Mouse (Mus musculus): ENCODE measurements around the gene Car11. TPM values are rescaled to one million over a fixed set of nuclear protein-coding genes. Genes with fewer than 3 reads are reported as not detected.
A peak's percentile ranks its signal among the peaks of the same experiment; 100 is the strongest.

Gene Car11
- polyA plus RNA-seq, 1 experiment from 2014 or later = 5.1 TPM

- 91% methylated on average over 21 of the region's 21 CpGs for WGBS
Observed at GRCm38 (mm10) chr7:45712022-45712757, 12.5 kb downstream of the Car11 start.

GRCm38 (mm10) chr7:45713396-45713795 is 13.8 kb downstream of the Car11 start:
- H3K27me3 ChIP-seq = no peaks in the 10 kb centered on the region
- no peak for ATAC-seq (replicated peaks; ENCODE audit: insufficient number of reproducible peaks, insufficient read depth, low FRiP score, low read depth)
- H3K9me3 ChIP-seq (replicated peaks) = no peaks in the 10 kb centered on the region
- H3K4me3 ChIP-seq = no peak overlapping the region
- no peak overlapping the region for H3K9ac ChIP-seq
- no peak overlapping the region for H3K27ac ChIP-seq
- H3K4me2 ChIP-seq = no peak overlapping the region
- WGBS = 95% methylated on average over 16 of the region's 16 CpGs
- H3K36me3 ChIP-seq = peaks cover 32% of the 10 kb centered on the region
- peaks cover 36% of the 10 kb centered on the region for H3K4me1 ChIP-seq (replicated peaks)

More at GRCm38 (mm10) chr7:45712022-45712757, 12.5 kb downstream of the Car11 start:
- Histone ChIP-seq H3K4me1 (replicated peaks) (peaks cover 48% of the 10 kb centered on the region), H3K27ac (no peak overlapping the region), H3K9me3 (replicated peaks) (no peaks in the 10 kb centered on the region), H3K9ac (no peak overlapping the region), H3K4me2 (no peak overlapping the region), H3K27me3 (no peaks in the 10 kb centered on the region), H3K4me3 (no peak overlapping the region), H3K36me3 (peaks cover 32% of the 10 kb centered on the region)
- no peak for ATAC-seq (replicated peaks; ENCODE audit: insufficient number of reproducible peaks, insufficient read depth, low FRiP score, low read depth)

- Histone ChIP-seq H3K27me3 (no peaks in the 10 kb centered on the region), H3K27ac (no peak overlapping the region), H3K4me2 (peak overlapping the region; percentile 80), H3K9me3 (replicated peaks) (no peaks in the 10 kb centered on the region), H3K4me3 (peak overlapping the region; percentile 69), H3K4me1 (replicated peaks) (peaks cover 35% of the 10 kb centered on the region), H3K36me3 (peaks cover 32% of the 10 kb centered on the region), H3K9ac (peak overlapping the region; percentile 63)
- ATAC-seq (replicated peaks; ENCODE audit: insufficient number of reproducible peaks, insufficient read depth, low FRiP score, low read depth) = no peak
- 79% methylated on average over 6 of the region's 6 CpGs for WGBS
Observed at GRCm38 (mm10) chr7:45713881-45714520, 14.4 kb downstream of the Car11 start.

GRCm38 (mm10) chr7:45714630-45715089 is 15.0 kb downstream of the Car11 start:
- Histone ChIP-seq H3K36me3 (peaks cover 31% of the 10 kb centered on the region), H3K27ac (0 out of 2 replicates have a peak overlapping the region, but pooled peaks have one; percentile 10), H3K27me3 (no peaks in the 10 kb centered on the region), H3K9me3 (replicated peaks) (no peaks in the 10 kb centered on the region), H3K4me1 (replicated peaks) (peaks cover 40% of the 10 kb centered on the region), H3K9ac (peak overlapping the region; percentile 63), H3K4me3 (peak overlapping the region; percentile 69), H3K4me2 (peak overlapping the region; percentile 80)
- 9% methylated on average over 14 of the region's 14 CpGs for WGBS
- ATAC-seq (replicated peaks; ENCODE audit: insufficient number of reproducible peaks, insufficient read depth, low FRiP score, low read depth) = peak; percentile 15

- H3K9me3 ChIP-seq (replicated peaks) = no peaks in the 10 kb centered on the region
- H3K4me1 ChIP-seq (replicated peaks) = peaks cover 43% of the 10 kb centered on the region
- H3K4me3 ChIP-seq = peak within 1 kb of the TSS; percentile 69
- peak; percentile 86 for ATAC-seq (replicated peaks; ENCODE audit: insufficient number of reproducible peaks, insufficient read depth, low FRiP score, low read depth)
- peak within 1 kb of the TSS; percentile 80 for H3K4me2 ChIP-seq
- peak within 1 kb of the TSS; percentile 44 for H3K27ac ChIP-seq
- no peaks in the 10 kb centered on the region for H3K27me3 ChIP-seq
- peaks cover 35% of the 10 kb centered on the region for H3K36me3 ChIP-seq
- peak within 1 kb of the TSS; percentile 63 for H3K9ac ChIP-seq
- 6% methylated on average over 34 of the region's 34 CpGs for WGBS
Observed at GRCm38 (mm10) chr7:45715090-45715708, 15.6 kb downstream of the Car11 start, which contains the start of gene Rpl18. TSS of gene Rpl18 (plus strand) at chr7:45715457.

- ATAC-seq (replicated peaks; ENCODE audit: insufficient number of reproducible peaks, insufficient read depth, low FRiP score, low read depth) = no peak
- H3K4me2 ChIP-seq = peak overlapping the region; percentile 80
- WGBS = 75% methylated on average over 19 of the region's 19 CpGs
- no peaks in the 10 kb centered on the region for H3K9me3 ChIP-seq (replicated peaks)
- H3K4me3 ChIP-seq = peak overlapping the region; percentile 69
- H3K27me3 ChIP-seq = no peaks in the 10 kb centered on the region
- peak overlapping the region; percentile 44 for H3K27ac ChIP-seq
- peaks cover 37% of the 10 kb centered on the region for H3K36me3 ChIP-seq
- H3K9ac ChIP-seq = peak overlapping the region; percentile 3; the same call in 1 of the 2 replicates
- peaks cover 43% of the 10 kb centered on the region for H3K4me1 ChIP-seq (replicated peaks)
Observed at GRCm38 (mm10) chr7:45715741-45716459, 16.3 kb downstream of the Car11 start.

- Histone ChIP-seq H3K9ac (peak overlapping the region; percentile 86; the same call in 1 of the 2 replicates), H3K4me2 (peak overlapping the region; percentile 80), H3K36me3 (peaks cover 36% of the 10 kb centered on the region), H3K9me3 (replicated peaks) (no peaks in the 10 kb centered on the region), H3K4me3 (peak overlapping the region; percentile 69), H3K27me3 (no peaks in the 10 kb centered on the region), H3K27ac (0 out of 2 replicates have a peak overlapping the region, but pooled peaks have one; percentile 89), H3K4me1 (replicated peaks) (peaks cover 43% of the 10 kb centered on the region)
- ATAC-seq (replicated peaks; ENCODE audit: insufficient number of reproducible peaks, insufficient read depth, low FRiP score, low read depth) = no peak
- 86% methylated on average over 3 of the region's 3 CpGs for WGBS
Observed at GRCm38 (mm10) chr7:45716460-45716857, 16.8 kb downstream of the Car11 start.

GRCm38 (mm10) chr7:45716952-45717917 is 17.6 kb downstream of the Car11 start:
- peaks cover 30% of the 10 kb centered on the region for H3K36me3 ChIP-seq
- peak; percentile 18; the same call in 1 of the 2 replicates for ATAC-seq (replicated peaks; ENCODE audit: insufficient number of reproducible peaks, insufficient read depth, low FRiP score, low read depth)
- no peaks in the 10 kb centered on the region for H3K27me3 ChIP-seq
- no peaks in the 10 kb centered on the region for H3K9me3 ChIP-seq (replicated peaks)
- WGBS = 6% methylated on average over 31 of the region's 31 CpGs
- peak overlapping the region; percentile 80 for H3K4me2 ChIP-seq
- peak overlapping the region; percentile 69 for H3K4me3 ChIP-seq
- H3K4me1 ChIP-seq (replicated peaks) = peaks cover 43% of the 10 kb centered on the region
- H3K27ac ChIP-seq = peak overlapping the region; percentile 89
- H3K9ac ChIP-seq = peak overlapping the region; percentile 86

- H3K4me3 ChIP-seq = peak within 1 kb of the TSS; percentile 69
- no peaks in the 10 kb centered on the region for H3K27me3 ChIP-seq
- H3K36me3 ChIP-seq = peaks cover 23% of the 10 kb centered on the region
- peak within 1 kb of the TSS; percentile 89 for H3K27ac ChIP-seq
- H3K9me3 ChIP-seq (replicated peaks) = no peaks in the 10 kb centered on the region
- peaks cover 43% of the 10 kb centered on the region for H3K4me1 ChIP-seq (replicated peaks)
- ATAC-seq (replicated peaks; ENCODE audit: insufficient number of reproducible peaks, insufficient read depth, low FRiP score, low read depth) = peak; percentile 76
- peak within 1 kb of the TSS; percentile 88 for H3K9ac ChIP-seq
- 0% methylated on average over 41 of the region's 41 CpGs for WGBS
- peak within 1 kb of the TSS; percentile 80 for H3K4me2 ChIP-seq
Observed at GRCm38 (mm10) chr7:45717918-45718297, 18.3 kb downstream of the Car11 start, which contains the start of gene Sphk2. TSS of gene Sphk2 (minus strand) at chr7:45718002.

- H3K36me3 ChIP-seq = peaks cover 20% of the 10 kb centered on the region
- no peaks in the 10 kb centered on the region for H3K9me3 ChIP-seq (replicated peaks)
- ATAC-seq (replicated peaks; ENCODE audit: insufficient number of reproducible peaks, insufficient read depth, low FRiP score, low read depth) = no peak
- under 1% methylated on average over 20 of the region's 20 CpGs for WGBS
- H3K9ac ChIP-seq = peak overlapping the region; percentile 88
- H3K4me3 ChIP-seq = peak overlapping the region; percentile 69
- H3K27me3 ChIP-seq = no peaks in the 10 kb centered on the region
- peak overlapping the region; percentile 64 for H3K4me2 ChIP-seq
- H3K4me1 ChIP-seq (replicated peaks) = peaks cover 43% of the 10 kb centered on the region
- peak overlapping the region; percentile 85 for H3K27ac ChIP-seq
Observed at GRCm38 (mm10) chr7:45718331-45718730, 18.7 kb downstream of the Car11 start.

Measured in heart, embryonic 15.5 days (tissue).